Mouse (Mus musculus) common myeloid progenitor, adult 5-6 weeks (primary cell): ENCODE results near the gene Agfg2. TPM values are rescaled to one million over a fixed set of nuclear protein-coding genes. Genes with fewer than 3 reads are reported as not detected.
"Not testable (repeated sequence)": the region's sequence is repeated elsewhere in the genome, so short reads cannot be mapped to it uniquely, and the experiment has no call there.

ENCODE experiments used
- ATAC-seq: replicated peaks from 2 replicates; pipeline ENCODE4 v1.8.0; 2016; ENCODE audit warnings: low read depth, mild to moderate bottlenecking, moderate TSS enrichment, inconsistent platforms; ENCODE audit not compliant: poor library complexity, severe bottlenecking
- total RNA-seq: library from RNA; stranded (forward); fragments of 200-1000, 187-1606 nt; gene quantifications from 2 replicates; pipeline ENCODE4 v1.2.3, GENCODE M21; 2017

The Agfg2 gene
- total RNA-seq, 1 experiment from 2014 or later: 10.1 TPM

DNA sequence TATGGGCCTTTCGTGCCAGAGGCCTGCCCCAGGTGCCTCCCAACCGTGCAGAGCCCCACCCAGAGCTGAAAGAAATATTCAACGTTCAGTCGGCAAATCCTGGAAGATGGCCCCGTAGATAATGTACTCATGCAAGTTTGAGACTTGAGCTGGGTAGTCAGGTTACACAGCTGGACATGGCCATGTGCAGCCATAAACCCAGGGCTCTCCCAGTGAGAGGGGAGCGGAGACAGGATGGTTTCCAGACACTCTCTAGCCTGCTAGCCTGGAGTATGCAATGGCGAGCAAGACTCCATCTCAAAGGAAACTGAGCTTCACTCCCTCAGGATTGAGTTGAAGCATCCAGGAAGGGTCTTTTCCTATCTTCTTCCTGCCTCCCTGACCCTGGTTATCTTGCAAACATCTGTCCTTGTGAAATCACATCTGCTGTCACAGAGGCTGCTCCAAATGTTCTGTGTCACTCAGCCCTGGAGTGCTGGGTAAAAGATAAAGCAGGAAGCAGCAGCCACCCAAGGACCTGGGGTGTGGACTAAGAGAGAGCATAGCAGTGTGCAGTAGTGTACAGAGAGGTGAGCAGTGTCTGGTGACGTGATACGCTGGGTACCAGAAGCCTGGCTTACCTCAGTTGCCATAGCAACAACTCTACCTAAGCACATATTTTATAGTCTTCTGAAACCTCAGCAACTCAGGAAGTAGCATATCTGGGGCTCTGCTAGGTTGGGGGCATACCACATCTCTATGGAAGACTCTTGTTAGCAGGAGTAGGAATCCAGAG lies 36.5 kb downstream of the Agfg2 start:
- no peak for ATAC-seq

DNA sequence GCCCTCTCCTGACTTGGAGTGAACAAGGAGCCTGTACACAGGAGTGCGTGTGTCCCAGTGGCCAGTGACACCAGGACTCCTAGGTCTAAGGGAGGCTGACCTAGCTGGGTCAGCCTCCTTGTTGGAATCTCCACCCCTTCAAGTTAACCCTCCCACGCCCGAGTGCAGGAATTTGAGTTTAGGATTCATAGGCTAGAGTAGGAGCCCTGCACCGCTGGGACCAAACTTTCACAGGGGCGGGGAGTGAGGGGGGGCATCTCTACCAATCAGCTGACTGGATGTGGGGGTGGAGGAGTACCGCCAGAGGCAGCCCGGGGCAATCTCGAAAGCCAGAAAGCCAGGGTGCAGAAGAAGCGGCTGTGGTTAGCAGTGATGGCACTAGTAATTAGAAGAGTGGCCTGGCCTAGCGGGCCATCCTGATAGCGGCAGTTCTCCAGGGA lies 38.9 kb downstream of the Agfg2 start, which contains the start of gene Irs3:
Gene Irs3, minus strand, starts transcription at position 63 of the 440 bp plus-strand sequence.
- peak; percentile 54 for ATAC-seq

- peak; percentile 61 for ATAC-seq
These were observed 39.4 kb downstream of the Agfg2 start for GRCm38 (mm10) chr5:137645091-137645651.

DNA sequence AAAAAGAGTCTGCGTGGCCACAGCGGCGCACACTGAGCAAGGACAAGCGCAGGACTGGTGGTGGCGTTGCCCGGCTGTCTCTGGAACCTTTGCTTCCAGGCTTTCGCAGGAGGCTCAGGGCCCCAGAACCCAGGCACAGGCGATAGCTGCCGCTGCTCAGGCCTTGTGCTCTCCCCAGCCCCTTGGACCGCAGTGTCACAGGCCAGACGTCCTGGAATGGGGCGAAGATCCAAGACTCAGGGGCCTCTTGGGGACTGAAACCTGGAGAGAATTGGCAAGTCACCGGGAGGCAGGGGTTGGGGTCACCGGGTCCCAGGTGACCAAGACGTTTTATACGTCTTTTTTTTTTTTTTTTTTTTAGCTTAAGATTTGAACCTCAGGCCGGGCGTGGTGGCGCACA lies 40.0 kb downstream of the Agfg2 start:
- ATAC-seq: no peak

- ATAC-seq: no peak
These were observed 41.6 kb downstream of the Agfg2 start for GRCm38 (mm10) chr5:137642886-137643285.

- no peak for ATAC-seq
These were observed 43.5 kb downstream of the Agfg2 start, which contains the start of gene Sap25 for GRCm38 (mm10) chr5:137641054-137641453. Sap25 (plus strand) TSS chr5:137641334.

DNA sequence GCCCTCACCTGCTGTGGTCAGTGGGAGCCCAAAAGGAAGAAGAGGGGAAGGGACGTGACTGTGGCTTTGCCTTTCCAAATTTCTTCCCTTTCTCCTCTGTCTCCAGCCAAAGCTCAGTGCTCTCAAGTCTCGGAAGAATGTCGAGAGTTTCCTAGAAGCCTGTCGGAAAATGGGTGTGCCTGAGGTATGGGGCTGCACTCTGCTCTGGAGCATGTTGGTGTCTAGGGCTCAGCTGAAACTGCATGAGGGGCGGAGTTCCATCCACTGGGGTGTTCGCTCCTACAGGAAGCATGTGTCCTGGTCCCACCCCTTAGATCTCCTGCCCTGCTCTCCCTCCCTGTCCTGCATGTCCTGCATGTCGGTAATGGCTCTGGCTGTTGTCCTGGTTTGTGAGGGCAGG lies 45.1 kb downstream of the Agfg2 start:
- ATAC-seq: no peak

DNA sequence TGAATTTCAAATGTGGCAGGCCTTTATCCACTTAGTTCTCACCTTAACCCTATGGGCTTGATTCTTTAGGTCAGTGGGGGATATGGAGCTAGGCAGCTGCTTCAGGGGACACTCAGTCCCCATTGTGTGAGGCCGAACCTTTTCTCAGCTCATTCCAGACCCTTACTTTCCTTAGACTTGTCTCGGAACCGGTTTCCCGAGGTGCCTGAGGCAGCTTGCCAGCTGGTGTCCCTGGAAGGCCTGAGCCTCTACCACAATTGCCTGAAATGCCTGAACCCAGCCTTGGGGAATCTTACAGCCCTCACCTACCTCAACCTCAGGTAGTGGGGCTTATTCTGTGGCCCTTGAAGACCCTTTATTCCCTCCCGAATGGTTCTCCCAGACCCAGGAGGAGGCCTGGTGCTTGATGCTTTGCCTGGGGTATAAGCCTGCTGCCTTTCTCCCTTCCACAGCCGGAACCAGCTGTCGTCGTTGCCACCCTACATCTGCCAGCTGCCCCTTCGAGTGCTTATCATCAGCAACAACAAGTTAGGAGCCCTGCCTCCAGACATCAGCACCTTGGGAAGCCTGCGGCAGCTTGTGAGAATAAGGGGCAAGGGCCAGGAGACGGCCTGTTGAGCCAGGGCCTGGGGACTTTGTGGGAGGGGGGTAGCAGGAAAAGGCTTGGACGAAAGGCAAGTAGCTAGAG lies 51.0 kb downstream of the Agfg2 start:
- no peak for ATAC-seq

DNA sequence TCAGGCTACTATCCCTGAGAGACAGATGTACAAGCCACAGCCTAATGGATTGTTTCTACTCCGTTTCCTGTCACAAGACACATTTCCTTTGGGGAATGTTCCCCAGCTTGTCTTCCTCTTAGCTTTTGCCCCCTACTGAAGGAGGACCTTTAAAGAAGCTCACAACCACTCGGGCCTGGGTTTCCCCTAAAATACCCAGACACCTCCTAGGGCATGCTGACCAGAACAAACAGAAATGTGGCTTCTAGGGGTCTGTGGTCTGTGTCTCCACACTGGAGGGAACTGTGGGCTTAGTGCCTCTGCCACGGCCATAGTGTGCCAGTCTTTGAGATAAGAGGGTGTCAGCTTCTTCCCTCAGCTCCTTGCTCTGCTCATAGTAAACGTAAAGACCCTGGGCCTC lies 52.9 kb downstream of the Agfg2 start:
- no peak for ATAC-seq

GRCm38 (mm10) chr5:137631171-137631570 lies 53.4 kb downstream of the Agfg2 start:
- peak; percentile 61 for ATAC-seq

DNA sequence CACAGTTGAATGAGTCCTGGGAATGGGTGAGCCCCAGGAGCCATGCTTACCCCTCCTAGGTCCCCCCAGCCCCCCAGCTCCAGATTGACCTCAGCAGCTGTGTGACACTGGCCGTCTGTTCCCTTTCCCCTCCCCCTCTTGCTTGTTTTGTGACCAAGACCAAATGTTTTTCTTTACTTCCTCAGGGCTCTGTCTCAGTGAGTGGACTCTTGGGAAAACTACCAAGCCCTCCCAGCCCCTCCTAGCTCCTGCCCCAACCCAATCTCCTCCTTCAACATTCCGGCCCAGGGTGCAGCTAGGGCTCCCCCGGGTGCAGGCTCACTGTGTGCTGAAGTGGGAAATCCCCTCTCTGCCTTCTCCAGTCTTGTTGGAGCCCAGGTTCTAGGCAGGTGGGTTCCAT lies 53.9 kb downstream of the Agfg2 start:
- no peak for ATAC-seq

GRCm38 (mm10) chr5:137629906-137630545 lies 54.5 kb downstream of the Agfg2 start:
- ATAC-seq: no peak

DNA sequence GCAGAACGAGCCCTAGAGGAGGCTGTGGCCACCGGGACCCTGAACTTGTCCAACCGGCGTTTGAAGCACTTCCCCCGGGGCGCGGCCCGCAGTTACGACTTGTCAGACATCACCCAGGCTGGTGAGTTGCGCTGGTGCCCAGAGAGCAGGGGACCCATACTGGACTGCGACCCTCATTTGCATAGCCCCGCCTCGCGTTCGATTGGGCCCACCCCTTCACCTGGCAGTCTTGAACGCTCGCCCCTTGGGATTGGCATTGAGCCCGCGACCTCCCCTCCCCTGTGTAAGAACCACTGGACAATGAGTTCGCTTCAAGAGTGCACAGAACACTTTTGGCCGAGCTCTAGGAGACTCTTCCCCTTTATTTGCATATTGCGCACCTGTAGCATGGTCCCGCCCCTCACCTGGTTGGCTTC lies 55.2 kb downstream of the Agfg2 start:
- no peak for ATAC-seq

DNA sequence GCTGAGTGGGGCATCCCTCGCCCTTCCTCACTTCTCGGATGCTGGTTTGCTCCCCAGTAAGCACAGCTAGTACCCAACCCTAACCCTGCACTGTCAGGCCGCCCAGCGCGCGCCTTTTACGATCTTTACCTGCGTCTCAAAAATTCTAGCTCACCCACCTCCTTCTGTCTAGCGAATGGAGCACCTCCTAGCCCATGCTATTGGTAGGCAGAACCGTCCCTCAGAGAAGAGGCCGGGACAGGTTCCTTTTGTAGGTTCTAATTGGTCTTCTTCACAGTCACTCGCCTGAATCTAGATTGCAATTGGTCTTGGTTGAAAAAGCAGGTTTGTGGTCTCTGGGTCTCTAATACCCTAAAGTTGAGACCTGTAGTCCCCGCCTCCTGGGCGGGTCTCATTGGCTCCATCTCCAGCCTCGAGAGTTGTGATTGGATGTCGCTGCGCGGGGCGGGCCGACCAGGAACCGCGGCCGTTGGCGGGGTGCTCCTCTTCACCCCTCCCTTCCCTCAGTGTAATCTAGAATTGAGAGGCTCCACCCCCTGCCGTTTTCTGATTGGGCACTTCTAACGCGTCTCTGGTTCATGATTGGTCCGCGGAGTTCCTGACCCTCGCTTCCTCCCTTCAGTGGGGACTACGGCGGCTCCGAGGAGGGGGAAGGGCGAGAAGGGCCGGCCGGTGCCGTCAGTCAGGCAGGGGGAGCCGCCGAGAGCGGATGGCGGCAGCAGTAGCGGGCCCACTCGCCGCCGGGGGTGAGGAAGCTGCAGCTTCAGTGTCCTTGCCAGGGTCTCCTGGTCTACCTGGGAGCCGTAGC lies 55.8 kb downstream of the Agfg2 start, which contains the start of the genes Fbxo24, Lrch4 and Gm20605:
Gene Fbxo24, minus strand, starts transcription at position 505 of the 808 bp plus-strand sequence.
Gene Lrch4, plus strand, starts transcription at position 624 of the 808 bp plus-strand sequence.
Gene Gm20605, plus strand, starts transcription at position 678 of the 808 bp plus-strand sequence.
- peak; percentile 78 for ATAC-seq

- ATAC-seq: no peak
These were observed 56.5 kb downstream of the Agfg2 start for GRCm38 (mm10) chr5:137627991-137628390.

DNA sequence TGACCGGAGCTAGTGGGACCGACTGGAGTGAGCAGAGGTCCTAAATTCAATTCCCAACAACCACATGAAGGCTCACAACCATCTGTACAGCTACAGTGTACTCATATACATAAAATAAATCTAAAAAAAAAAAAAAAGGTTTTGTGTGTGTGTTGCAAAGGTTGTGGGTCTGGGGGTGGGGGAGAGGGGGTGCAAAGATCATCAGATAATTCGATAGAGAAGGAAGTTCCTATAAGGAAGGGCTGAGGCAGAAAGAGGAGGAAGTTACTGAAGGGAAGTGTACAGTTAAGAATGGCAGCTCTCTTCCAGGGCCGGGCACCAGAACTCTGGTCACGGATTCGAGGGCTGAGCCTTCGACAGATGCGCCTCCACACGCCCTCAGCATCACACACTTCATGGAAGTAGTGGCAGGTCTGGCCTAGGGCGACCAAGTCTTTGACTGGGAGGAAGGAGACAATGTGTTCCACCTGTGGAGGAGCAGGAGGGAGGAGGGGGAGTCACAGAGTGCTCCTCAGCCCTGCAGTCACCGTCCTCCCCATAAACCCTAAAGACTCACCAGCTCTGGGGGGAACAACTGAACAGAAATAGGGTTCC lies 60.5 kb downstream of the Agfg2 start:
- no peak for ATAC-seq

DNA sequence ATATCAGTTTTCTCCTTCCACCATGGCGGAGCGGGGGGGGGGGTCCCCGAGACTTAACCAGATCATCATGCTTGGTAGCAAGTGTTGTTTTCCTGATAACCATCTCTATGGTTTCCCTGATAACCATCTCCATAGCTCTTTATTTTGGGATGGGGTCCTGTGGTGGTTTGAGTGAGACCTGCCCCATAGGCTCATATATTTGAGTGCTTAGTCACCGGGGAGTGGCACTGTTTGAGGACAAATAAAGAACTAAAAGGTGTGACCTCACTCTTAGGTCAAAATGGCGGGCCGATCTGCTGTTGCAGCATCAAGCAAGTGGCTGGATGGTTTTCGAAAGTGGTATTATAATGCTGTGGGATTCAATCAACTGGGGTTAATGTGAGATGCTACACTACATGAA lies 69.2 kb downstream of the Agfg2 start:
- ATAC-seq: no peak

DNA sequence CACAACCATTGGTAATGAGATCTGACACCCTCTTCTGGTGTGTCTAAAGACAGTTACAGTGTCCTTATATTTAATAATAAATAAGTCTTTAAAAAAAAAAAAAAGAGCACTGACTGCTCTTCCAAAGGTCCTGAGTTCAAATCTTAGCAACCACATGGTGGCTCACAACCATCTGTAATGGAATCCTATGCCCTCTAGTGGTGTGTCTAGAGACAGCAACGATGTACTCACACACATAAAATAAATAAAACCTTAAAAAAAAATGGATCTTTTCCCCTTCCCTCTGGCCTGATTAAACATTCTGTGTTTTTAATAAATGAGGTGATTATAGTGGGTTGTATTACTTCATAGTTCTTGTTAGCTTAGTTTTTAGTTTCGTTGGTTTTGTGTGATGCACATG lies 69.6 kb downstream of the Agfg2 start:
- not testable (repeated sequence) for ATAC-seq

DNA sequence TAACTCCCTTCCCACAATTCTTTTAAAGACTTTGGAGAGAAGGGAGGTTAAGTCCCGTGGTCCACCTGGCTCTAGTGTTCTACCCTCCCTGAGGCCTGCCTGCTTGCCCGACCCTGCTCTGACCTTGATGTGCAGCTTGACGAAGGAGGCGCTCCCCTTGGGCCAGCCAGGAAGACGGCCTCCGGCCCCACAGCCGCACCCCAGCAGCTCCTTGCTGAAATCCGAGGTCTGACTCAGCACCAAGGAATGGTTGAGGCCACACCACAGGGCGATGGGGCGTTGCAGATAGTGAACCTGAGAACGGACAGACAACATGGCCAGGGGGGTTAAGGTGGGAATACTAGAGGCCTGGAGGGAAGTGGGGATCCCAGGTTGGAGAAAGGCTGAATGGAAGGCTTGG lies 71.0 kb downstream of the Agfg2 start, which contains the start of gene Pcolce:
Gene Pcolce, minus strand, starts transcription at position 235 of the 400 bp plus-strand sequence.
- ATAC-seq: no peak
